Mouse (Mus musculus) CH12.LX (cell line): Measurements from ENCODE around the gene Anks1b. TPM values are rescaled to one million over a fixed set of nuclear protein-coding genes. Genes with fewer than 3 reads are reported as not detected.

Experiments
- DNase-seq: peaks from one replicate; pipeline ENCODE4 v3.0.0-alpha.2; 2013; ENCODE audit errors: extremely low read depth
- H3K27ac ChIP-seq: 2 replicates; pipeline ENCODE4 v1.5.1; 2012; ENCODE audit warnings: low read depth, mild to moderate bottlenecking, control low read depth, moderate library complexity; ENCODE audit not compliant: insufficient read depth
- H3K27me3 ChIP-seq: replicated peaks from 2 replicates; pipeline ENCODE3; 2012; ENCODE audit warnings: inconsistent platforms
- H3K36me3 ChIP-seq, 2 experiments: replicated peaks in 1 of 2; 2 replicates each; pipeline versions ENCODE3 to v1.6.1; 2012; ENCODE audit warnings: inconsistent platforms in 1 of 2, low read length in 1 of 2, mild to moderate bottlenecking in 1 of 2, mixed read lengths in 1 of 2, moderate library complexity in 1 of 2; ENCODE audit not compliant: control insufficient read depth in 1 of 2, insufficient read depth in 1 of 2
- H3K4me1 ChIP-seq, 2 experiments: 2 replicates each; pipeline ENCODE4 v1.6.1; 2012; ENCODE audit warnings: inconsistent platforms in 1 of 2, moderate library complexity in 1 of 2; ENCODE audit not compliant: insufficient read depth in 2 of 2, control insufficient read depth in 1 of 2
- H3K4me2 ChIP-seq: 2 replicates; pipeline ENCODE4 v1.6.1; 2012; ENCODE audit warnings: low read depth, mild to moderate bottlenecking, control low read depth; ENCODE audit not compliant: poor library complexity, insufficient read depth, severe bottlenecking
- H3K4me3 ChIP-seq, 3 experiments: fragments of 150-350 bp in 1 of 3; sonication (generic) in 1 of 3; replicated peaks in 1 of 3; 2 replicates each; pipeline versions ENCODE3 to v1.5.1; 2011 to 2012; ENCODE audit warnings: low read depth in 2 of 3, low read length in 2 of 3, mild to moderate bottlenecking in 2 of 3, moderate library complexity in 2 of 3, control low read depth in 1 of 3, improper control_type of control experiment in 1 of 3, inconsistent platforms in 1 of 3, mixed read lengths in 1 of 3; ENCODE audit not compliant: poor library complexity in 1 of 3
- H3K79me2 ChIP-seq: replicated peaks from 2 replicates; pipeline ENCODE4 v1.6.1; 2012; ENCODE audit warnings: mild to moderate bottlenecking, moderate library complexity; ENCODE audit not compliant: control insufficient read depth, poor library complexity, insufficient read depth, severe bottlenecking; ENCODE audit errors: extremely low read depth
- H3K9ac ChIP-seq: 2 replicates; pipeline ENCODE4 v1.6.1; 2012; ENCODE audit warnings: low read depth, mild to moderate bottlenecking, control low read depth, moderate library complexity; ENCODE audit not compliant: insufficient read depth
- H3K9me3 ChIP-seq: replicated peaks from 2 replicates; pipeline ENCODE3; 2012; ENCODE audit warnings: low read length, inconsistent platforms, mixed read lengths
- BHLHE40 ChIP-seq: IDR thresholded peaks from 2 replicates; pipeline ENCODE4 v1.6.1; 2011; ENCODE audit warnings: mild to moderate bottlenecking, low read depth, low read length, improper control_type of control experiment
- CHD1 ChIP-seq: IDR thresholded peaks from 2 replicates; pipeline ENCODE4 v1.6.1; 2012; ENCODE audit warnings: low read depth, low read length, improper control_type of control experiment, inconsistent platforms
- CHD2 ChIP-seq: IDR thresholded peaks from 2 replicates; pipeline ENCODE4 v1.6.1; 2011; ENCODE audit warnings: low read length, improper control_type of control experiment
- CTCF ChIP-seq, 2 experiments: IDR thresholded peaks in 1 of 2; conservative IDR thresholded peaks in 1 of 2; 2 replicates each; pipeline ENCODE4 v1.5.1; 2011 to 2012; ENCODE audit warnings: low read depth in 2 of 2, low read length in 2 of 2, improper control_type of control experiment in 1 of 2, inconsistent platforms in 1 of 2, mild to moderate bottlenecking in 1 of 2, moderate library complexity in 1 of 2
- E2F4 ChIP-seq: IDR thresholded peaks from 2 replicates; pipeline ENCODE4 v1.6.1; 2011; ENCODE audit warnings: low read depth, low read length, improper control_type of control experiment; ENCODE audit not compliant: insufficient replicate concordance
- ELF1 ChIP-seq: IDR thresholded peaks from 2 replicates; pipeline ENCODE4 v1.6.1; 2014; ENCODE audit warnings: low read depth, mild to moderate bottlenecking, inconsistent platforms, low read length, improper control_type of control experiment
- EP300 ChIP-seq: IDR thresholded peaks from 2 replicates; pipeline ENCODE4 v1.6.1; 2011; ENCODE audit warnings: low read length, improper control_type of control experiment
- ETS1 ChIP-seq: conservative IDR thresholded peaks from 2 replicates; pipeline ENCODE4 v1.6.1; 2012; ENCODE audit warnings: low read depth, mild to moderate bottlenecking, inconsistent platforms, low read length, improper control_type of control experiment, moderate library complexity
- GABPA ChIP-seq: IDR thresholded peaks from 2 replicates; pipeline ENCODE4 v1.6.1; 2012; ENCODE audit warnings: low read depth, low read length, improper control_type of control experiment, inconsistent platforms; ENCODE audit not compliant: insufficient replicate concordance
- HCFC1 ChIP-seq: IDR thresholded peaks from 2 replicates; pipeline ENCODE4 v1.6.1; 2012; ENCODE audit warnings: low read depth, mild to moderate bottlenecking, inconsistent platforms, low read length, improper control_type of control experiment
- JUND ChIP-seq: conservative IDR thresholded peaks from 2 replicates; pipeline ENCODE4 v1.6.1; 2011; ENCODE audit warnings: low read depth, low read length, improper control_type of control experiment
- MAX ChIP-seq: IDR thresholded peaks from 2 replicates; pipeline ENCODE4 v1.6.1; 2011; ENCODE audit warnings: low read length, improper control_type of control experiment
- MAZ ChIP-seq: IDR thresholded peaks from 2 replicates; pipeline ENCODE4 v1.6.1; 2012; ENCODE audit warnings: low read depth, mild to moderate bottlenecking, inconsistent platforms, low read length, improper control_type of control experiment, moderate library complexity
- MEF2A ChIP-seq: IDR thresholded peaks from 2 replicates; pipeline ENCODE4 v1.6.1; 2014; ENCODE audit warnings: low read depth, mild to moderate bottlenecking, inconsistent platforms, low read length, improper control_type of control experiment, borderline replicate concordance
- MXI1 ChIP-seq: IDR thresholded peaks from 2 replicates; pipeline ENCODE4 v1.6.1; 2011; ENCODE audit warnings: mild to moderate bottlenecking, low read depth, low read length, improper control_type of control experiment
- MYC ChIP-seq: IDR thresholded peaks from 2 replicates; pipeline ENCODE4 v1.6.1; 2011; ENCODE audit warnings: low read depth, mild to moderate bottlenecking, improper control_type of control experiment, low read length
- NRF1 ChIP-seq: IDR thresholded peaks from 2 replicates; pipeline ENCODE4 v1.6.1; 2014; ENCODE audit warnings: low read depth, mild to moderate bottlenecking, inconsistent platforms, low read length, improper control_type of control experiment, moderate library complexity
- POLR2AphosphoS2 ChIP-seq: IDR thresholded peaks from 2 replicates; pipeline ENCODE4 v1.6.1; 2011; ENCODE audit warnings: low read depth, low read length, improper control_type of control experiment
- RAD21 ChIP-seq: IDR thresholded peaks from 2 replicates; pipeline ENCODE4 v1.6.1; 2011; ENCODE audit warnings: low read depth, mild to moderate bottlenecking, low read length, improper control_type of control experiment, moderate library complexity
- RCOR1 ChIP-seq: conservative IDR thresholded peaks from 2 replicates; pipeline ENCODE4 v1.6.1; 2012; ENCODE audit warnings: low read depth, mild to moderate bottlenecking, inconsistent platforms, low read length, improper control_type of control experiment
- SIN3A ChIP-seq: IDR thresholded peaks from 2 replicates; pipeline ENCODE4 v1.6.1; 2012; ENCODE audit warnings: low read length, improper control_type of control experiment, inconsistent platforms
- SMC3 ChIP-seq: IDR thresholded peaks from 2 replicates; pipeline ENCODE4 v1.6.1; 2011; ENCODE audit warnings: low read depth, low read length, improper control_type of control experiment
- TBP ChIP-seq: conservative IDR thresholded peaks from 2 replicates; pipeline ENCODE4 v1.6.1; 2011; ENCODE audit warnings: low read depth, low read length, improper control_type of control experiment
- TCF12 ChIP-seq: IDR thresholded peaks from 2 replicates; pipeline ENCODE4 v1.6.1; 2014; ENCODE audit warnings: low read depth, mild to moderate bottlenecking, inconsistent platforms, low read length, improper control_type of control experiment
- UBTF ChIP-seq: IDR thresholded peaks from 2 replicates; pipeline ENCODE4 v1.6.1; 2012; ENCODE audit warnings: low read depth, mild to moderate bottlenecking, inconsistent platforms, low read length, improper control_type of control experiment, moderate library complexity
- USF1 ChIP-seq: IDR thresholded peaks from 2 replicates; pipeline ENCODE4 v1.6.1; 2014; ENCODE audit warnings: low read depth, mild to moderate bottlenecking, inconsistent platforms, low read length, improper control_type of control experiment
- USF2 ChIP-seq: conservative IDR thresholded peaks from 2 replicates; pipeline ENCODE4 v1.6.1; 2011; ENCODE audit warnings: low read depth, low read length, improper control_type of control experiment
- ZC3H11A ChIP-seq: IDR thresholded peaks from 2 replicates; pipeline ENCODE4 v1.6.1; 2012; ENCODE audit warnings: low read depth, mild to moderate bottlenecking, inconsistent platforms, low read length, improper control_type of control experiment
- ZKSCAN1 ChIP-seq: IDR thresholded peaks from 2 replicates; pipeline ENCODE4 v1.6.1; 2012; ENCODE audit warnings: low read depth, inconsistent platforms, low read length, improper control_type of control experiment, borderline replicate concordance
- ZNF384 ChIP-seq: IDR thresholded peaks from 2 replicates; pipeline ENCODE4 v1.6.1; 2012; ENCODE audit warnings: low read depth, low read length, improper control_type of control experiment, inconsistent platforms
- dilution Hi-C: fragments of 300-500 bp; cut with MboI; formaldehyde crosslinking; loops from 2 replicates; pipeline ENCODE4 v1.14.3; 2020; ENCODE audit warnings: low sequenced_read_pairs; ENCODE audit not compliant: extremely low pct_unique_long_range_greater_than_20kb, extremely low pct_ligation_motif_present
- in situ Hi-C: fragments of 300-500 bp; cut with MboI; formaldehyde crosslinking; loops from 3 replicates; pipeline ENCODE4 v1.14.3; 2019; ENCODE audit warnings: low sequenced_read_pairs, low pct_ligation_motif_present, low pct_unique_long_range_greater_than_20kb, mixed read lengths
- polyA plus RNA-seq: library from polyadenylated mRNA; unstranded; fragments of >175 nt; gene quantifications from 2 replicates; pipeline ENCODE4 v1.2.1, GENCODE M21; 2012; ENCODE audit warnings: low read depth; ENCODE audit not compliant: insufficient read length
- total RNA-seq, 2 experiments: library from RNA; depleted of rRNA; stranded (reverse); fragments of 300-350 nt in 1 of 2; fragments of >200 nt in 1 of 2; gene quantifications; 2 replicates each; pipeline ENCODE4 v1.2.3; 2012 to 2014

Gene Anks1b
- total and polyA plus RNA-seq, 3 experiments = 0.17 TPM; not detected in 2

DNA sequence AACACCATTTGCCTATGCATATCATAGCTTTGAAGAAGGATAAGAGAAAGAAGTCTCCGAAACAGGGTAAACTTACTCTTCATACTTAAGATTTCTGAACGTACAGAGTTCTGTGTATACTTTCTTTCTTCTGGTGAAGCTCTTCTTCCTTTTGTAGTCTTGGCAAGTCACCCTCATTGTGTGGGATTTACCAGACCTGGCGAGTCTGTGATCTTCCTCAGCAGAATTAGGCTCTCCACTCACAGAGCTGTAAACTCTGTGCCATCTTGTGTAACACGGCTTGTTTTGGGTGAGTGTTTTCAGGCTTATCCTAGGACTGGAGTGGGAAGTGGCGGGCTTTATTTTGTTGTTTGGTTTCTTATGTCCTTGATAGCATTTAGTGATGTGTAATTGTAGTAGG is 120.9 kb downstream of the Anks1b start:
- dilution Hi-C loops = no loop called here
- no peak for TF ChIP-seq ELF1
- no peak for TF ChIP-seq MAX
- no peak for TF ChIP-seq CHD2
- no peak for TF ChIP-seq ZNF384
- no peak for TF ChIP-seq RCOR1
- TF ChIP-seq SIN3A = no peak
- TF ChIP-seq TBP = no peak
- TF ChIP-seq MAZ = no peak
- TF ChIP-seq CTCF (conservative IDR thresholded peaks at IDR 0.05 in 1 of 2, IDR thresholded peaks at IDR 0.05 in 1 of 2; ENCODE audit: low read depth in 2 of 2, low read length in 2 of 2) = no peak
- TF ChIP-seq MEF2A = no peak
- TF ChIP-seq ETS1 = no peak
- TF ChIP-seq MXI1 = no peak
- no peak for TF ChIP-seq RAD21
- TF ChIP-seq E2F4 = no peak
- TF ChIP-seq USF2 = no peak
- no peak for TF ChIP-seq USF1
- no peak for TF ChIP-seq JUND
- no peak for TF ChIP-seq ZKSCAN1
- TF ChIP-seq BHLHE40 = no peak
- TF ChIP-seq NRF1 = no peak

DNA sequence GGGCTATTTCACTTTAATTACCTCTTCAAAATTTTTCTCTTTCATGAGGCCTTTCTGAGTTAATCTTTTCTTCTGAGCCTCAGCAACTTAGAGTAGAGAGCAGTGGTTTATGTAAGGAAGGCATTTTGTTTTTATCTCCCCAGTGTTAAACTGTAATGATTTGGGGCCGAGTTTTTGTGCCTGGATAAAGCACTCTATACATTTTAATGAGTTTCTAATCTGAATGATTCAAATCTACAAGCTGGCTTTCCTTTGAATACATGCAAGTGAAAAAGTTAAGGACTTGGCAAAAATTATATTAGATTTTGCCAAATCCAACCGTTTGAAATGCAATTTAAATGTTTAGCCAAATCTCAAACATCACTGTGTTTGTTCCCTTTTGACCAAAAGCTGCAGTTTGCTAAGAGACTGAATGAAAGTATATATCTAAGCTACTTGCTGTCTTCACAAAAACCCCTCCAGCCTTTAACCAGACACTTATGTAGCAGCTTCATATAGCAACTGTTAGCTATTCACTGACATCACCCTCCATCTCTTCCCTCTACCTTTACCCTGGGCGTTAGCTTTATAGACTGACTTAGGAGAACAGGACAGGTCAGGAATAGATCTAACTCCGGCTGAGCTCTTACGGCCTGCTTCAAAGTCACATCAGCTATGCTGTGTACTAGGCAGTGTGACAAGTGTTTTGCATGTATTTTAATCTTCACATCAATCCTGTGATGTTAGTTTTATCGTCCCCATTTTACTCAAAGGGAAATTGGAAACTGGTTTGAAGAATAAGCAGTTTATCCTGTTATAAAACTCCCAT is 122.5 kb downstream of the Anks1b start:
- in situ Hi-C loops = no loop called here
- Histone ChIP-seq H3K4me3 (no peak overlapping the region), H3K27ac (no peak overlapping the region)

More for the DNA sequence above, 120.9 kb downstream of the Anks1b start:
- H3K4me3 ChIP-seq = no peak overlapping the region
- no peaks in the 10 kb centered on the region for H3K79me2 ChIP-seq
- H3K27me3 ChIP-seq = no peaks in the 10 kb centered on the region
- no peaks in the 10 kb centered on the region for H3K4me1 ChIP-seq
- H3K27ac ChIP-seq = no peak overlapping the region
- no peak overlapping the region for H3K4me2 ChIP-seq
- in situ Hi-C loops = no loop called here
- no peaks in the 10 kb centered on the region for H3K36me3 ChIP-seq
- no peaks in the 10 kb centered on the region for H3K9me3 ChIP-seq
- H3K9ac ChIP-seq = no peak overlapping the region
- DNase-seq = no peak

More for the DNA sequence above, 122.5 kb downstream of the Anks1b start:
- DNase-seq = no peak
- no peak overlapping the region for H3K4me2 ChIP-seq
- no peaks in the 10 kb centered on the region for H3K27me3 ChIP-seq
- no peak for TF ChIP-seq SIN3A
- TF ChIP-seq UBTF = no peak
- TF ChIP-seq HCFC1 = no peak
- TF ChIP-seq GABPA = no peak
- no peak for TF ChIP-seq EP300
- TF ChIP-seq MYC = no peak
- no peak for TF ChIP-seq RCOR1
- no peak for TF ChIP-seq SMC3
- no peak for TF ChIP-seq POLR2AphosphoS2
- no peak for TF ChIP-seq TCF12
- TF ChIP-seq CHD1 = no peak
- no peak for TF ChIP-seq ZC3H11A
- no peak for TF ChIP-seq TBP
- no peak for TF ChIP-seq USF1
- H3K36me3 ChIP-seq = no peaks in the 10 kb centered on the region
- no peaks in the 10 kb centered on the region for H3K9me3 ChIP-seq
- dilution Hi-C loops = no loop called here
- no peaks in the 10 kb centered on the region for H3K4me1 ChIP-seq
- no peaks in the 10 kb centered on the region for H3K79me2 ChIP-seq
- H3K9ac ChIP-seq = no peak overlapping the region
